Mouse (Mus musculus): Measurements from ENCODE around the gene Rpl39. TPM values are rescaled to one million over a fixed set of nuclear protein-coding genes. Genes with fewer than 3 reads are reported as not detected.

The Rpl39 gene
- 424 and 466 TPM in 2 replicates for polyA plus RNA-seq (2015; fragmentation: Nextera tagmentation; extraction: Ambion mirVana)

GRCm38 (mm10) chrX:37084927-37085660 lies at the start of gene Rpl39:
Rpl39 (minus strand) TSS chrX:37085402.

DNA sequence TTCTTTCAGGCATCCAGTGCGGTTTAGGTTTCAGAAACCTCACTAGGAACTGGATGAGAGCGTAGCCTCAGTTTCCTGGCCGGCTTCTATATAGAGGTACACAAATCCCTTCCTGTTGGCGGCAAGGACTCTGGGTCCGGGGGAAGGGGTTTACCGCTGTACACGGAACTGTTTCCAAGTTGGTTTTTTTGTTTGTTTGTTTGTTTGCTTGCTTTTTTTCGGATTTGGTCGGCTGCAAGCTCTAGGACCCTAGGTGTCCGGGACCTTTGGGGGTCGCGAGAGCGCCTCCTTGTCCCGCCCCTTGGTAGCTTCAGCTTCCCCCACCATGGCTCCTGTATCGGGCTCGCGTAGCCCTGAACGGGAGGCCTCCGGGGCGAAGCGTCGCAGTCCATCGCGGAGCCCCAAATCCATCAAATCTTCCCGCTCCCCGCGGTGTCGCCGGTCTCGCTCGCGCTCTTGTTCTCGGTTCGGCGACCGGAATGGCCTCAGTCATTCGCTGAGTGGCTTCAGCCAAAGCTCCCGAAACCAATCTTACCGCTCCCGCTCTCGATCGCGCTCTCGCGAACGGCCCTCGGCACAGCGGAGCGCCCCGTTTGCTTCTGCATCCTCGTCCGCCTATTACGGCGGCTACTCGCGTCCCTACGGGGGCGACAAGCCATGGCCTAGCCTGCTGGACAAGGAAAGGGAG lies 41.6 kb upstream of the Rpl39 start, which contains the start of gene Nkap:
TSS of gene Nkap (plus strand) at position 125 of the 688 bp plus-strand sequence.

DNA sequence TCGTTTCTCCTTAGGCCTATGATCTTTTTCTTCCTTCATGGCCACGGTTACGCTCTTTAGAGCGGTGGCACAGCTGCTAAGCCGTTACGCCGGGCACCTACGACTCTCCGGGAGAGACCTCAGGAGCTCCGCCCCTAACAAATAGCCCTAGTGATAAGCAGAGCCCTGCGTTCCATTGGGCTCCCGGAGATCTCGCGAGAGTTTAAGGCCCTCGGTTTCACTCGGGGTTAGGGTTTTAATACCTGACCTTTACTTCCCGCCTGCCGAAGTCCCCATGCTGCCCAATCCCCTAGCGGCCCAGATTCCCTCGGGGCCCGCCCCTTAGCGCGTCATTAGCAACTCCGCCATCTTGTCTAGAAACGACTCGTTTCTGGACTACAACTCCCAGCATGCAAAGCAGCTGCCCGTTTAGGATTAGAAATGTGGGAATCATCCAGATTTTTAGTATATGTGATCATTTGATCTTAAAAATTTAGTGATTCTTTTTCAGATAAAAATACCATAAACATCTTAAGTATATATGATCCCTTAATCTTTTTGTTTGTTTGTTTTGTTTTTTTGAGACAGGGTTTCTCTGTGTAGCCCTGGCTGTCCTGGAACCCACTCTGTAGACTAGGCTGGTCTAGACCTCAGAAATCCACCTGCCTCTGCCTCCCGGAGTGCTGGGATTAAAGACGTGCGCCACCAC lies 25.1 kb upstream of the Rpl39 start, which contains the start of gene Upf3b:
TSS of gene Upf3b (minus strand) at position 130 of the 688 bp plus-strand sequence.

DNA sequence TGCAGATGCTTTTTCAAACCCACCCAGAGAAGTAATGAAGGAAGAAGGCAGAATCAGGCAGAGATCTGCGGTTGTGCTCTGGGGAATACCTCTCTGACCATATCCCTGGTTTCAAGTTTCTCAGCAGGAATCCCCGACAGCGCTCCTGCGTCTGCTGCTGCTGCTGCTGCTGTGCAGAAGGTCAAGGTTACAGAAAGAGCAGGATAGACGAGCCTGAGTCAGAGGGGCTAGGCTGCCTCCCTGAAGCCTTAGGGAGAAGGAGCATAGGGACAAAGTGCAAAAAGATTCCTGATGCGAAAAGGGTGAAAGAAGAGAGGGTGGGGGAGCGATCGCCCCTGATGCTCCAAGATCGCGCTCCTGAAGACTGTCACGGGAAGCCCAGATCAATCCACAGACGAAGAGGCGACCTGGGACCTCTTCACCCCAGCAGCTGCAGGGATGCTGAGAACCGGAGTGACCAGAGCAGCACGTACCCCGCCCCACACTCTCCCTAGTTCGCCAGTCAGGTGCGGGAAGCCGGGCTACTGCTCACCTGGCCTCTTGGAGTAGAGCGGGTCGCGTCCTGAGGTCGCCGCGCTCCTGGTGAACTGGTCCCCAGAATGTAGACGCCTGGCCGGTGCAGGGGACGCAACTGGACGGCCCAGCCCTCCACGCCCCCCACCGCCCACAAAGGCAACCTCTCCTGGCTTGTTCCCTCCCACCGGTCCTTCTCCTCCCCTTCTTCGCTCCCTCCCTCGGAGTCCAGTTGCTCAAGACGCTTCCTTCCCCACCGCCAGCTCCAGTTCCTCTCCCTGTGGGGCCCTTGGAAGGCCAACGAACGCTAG lies 36.9 kb downstream of the Rpl39 start, which contains the start of gene Sowahd:
TSS of gene Sowahd (plus strand) at position 780 of the 824 bp plus-strand sequence.

Other genes with a start within 250 kb of the Rpl39 start
- gene Ube2a, start 211.5 kb downstream of the Rpl39 start, polyA plus RNA-seq (2015; fragmentation: Nextera tagmentation; extraction: Ambion mirVana), result 105 and 114 TPM in 2 replicates
- 11.6 and 14.1 TPM in 2 replicates for gene C330007P06Rik, start 211.3 kb downstream of the Rpl39 start, polyA plus RNA-seq (2015; fragmentation: Nextera tagmentation; extraction: Ambion mirVana)
- gene Nkrf, start 182.5 kb downstream of the Rpl39 start, polyA plus RNA-seq (2015; fragmentation: Nextera tagmentation; extraction: Ambion mirVana), result 0.51 and 0.55 TPM in 2 replicates
- 7.7 and 12.2 TPM in 2 replicates for gene Sept6, start 93.6 kb downstream of the Rpl39 start, polyA plus RNA-seq (2015; fragmentation: Nextera tagmentation; extraction: Ambion mirVana)
- gene Sowahd, start 36.6 kb downstream of the Rpl39 start, polyA plus RNA-seq (2015; fragmentation: Nextera tagmentation; extraction: Ambion mirVana), result 0.45 and 2.4 TPM in 2 replicates
- 7.7 and 8.2 TPM in 2 replicates for gene Upf3b, start 24.9 kb upstream of the Rpl39 start, polyA plus RNA-seq (2015; fragmentation: Nextera tagmentation; extraction: Ambion mirVana)
- gene Nkap, start 41.4 kb upstream of the Rpl39 start, polyA plus RNA-seq (2015; fragmentation: Nextera tagmentation; extraction: Ambion mirVana), result 9.0 and 9.9 TPM in 2 replicates
- not detected in 2 replicates for gene Akap14, start 83.4 kb upstream of the Rpl39 start, polyA plus RNA-seq (2015; fragmentation: Nextera tagmentation; extraction: Ambion mirVana)
- 757 and 886 TPM in 2 replicates for gene Ndufa1, start 105.8 kb upstream of the Rpl39 start, polyA plus RNA-seq (2015; fragmentation: Nextera tagmentation; extraction: Ambion mirVana)
- gene Rnf113a1, start 105.8 kb upstream of the Rpl39 start, polyA plus RNA-seq (2015; fragmentation: Nextera tagmentation; extraction: Ambion mirVana), result 5.4 and 5.5 TPM in 2 replicates
- not detected in 2 replicates for gene Gm9, start 125.6 kb upstream of the Rpl39 start, polyA plus RNA-seq (2015; fragmentation: Nextera tagmentation; extraction: Ambion mirVana)
- gene Rhox1, start 136.9 kb upstream of the Rpl39 start, polyA plus RNA-seq (2015; fragmentation: Nextera tagmentation; extraction: Ambion mirVana), result not detected in 2 replicates
- not detected in 2 replicates for gene Rhox2a, start 159.6 kb upstream of the Rpl39 start, polyA plus RNA-seq (2015; fragmentation: Nextera tagmentation; extraction: Ambion mirVana)
- gene Rhox3a, start 164.5 kb upstream of the Rpl39 start, polyA plus RNA-seq (2015; fragmentation: Nextera tagmentation; extraction: Ambion mirVana), result not detected in 2 replicates
- not detected in 2 replicates for gene Rhox4a, start 179.9 kb upstream of the Rpl39 start, polyA plus RNA-seq (2015; fragmentation: Nextera tagmentation; extraction: Ambion mirVana)